Mouse (Mus musculus) lung, adult 2 months (tissue): ENCODE results near the gene Shank2. TPM values are rescaled to one million over a fixed set of nuclear protein-coding genes. Genes with fewer than 3 reads are reported as not detected.

Source experiments
- DNase-seq: peaks from one replicate; pipeline ENCODE4 v3.0.0; 2022
- H3K4me1 ChIP-seq: fragments of 200-500 bp; 2 replicates; pipeline ENCODE4 v1.6.1; 2011; ENCODE audit warnings: low read length; ENCODE audit not compliant: control insufficient read depth, insufficient read depth
- H3K4me3 ChIP-seq: fragments of 200-500 bp; replicated peaks from 2 replicates; pipeline ENCODE3; 2011; ENCODE audit warnings: low read depth, mild to moderate bottlenecking, control low read depth, low read length; ENCODE audit errors: extremely low read depth
- CTCF ChIP-seq: fragments of 200-500 bp; IDR thresholded peaks from 2 replicates; pipeline ENCODE4 v1.5.1; 2011; ENCODE audit warnings: mild to moderate bottlenecking, low read length, control low read depth; ENCODE audit not compliant: insufficient read depth
- POLR2A ChIP-seq: fragments of 200-500 bp; IDR thresholded peaks from 2 replicates; pipeline ENCODE4 v1.6.1; 2011; ENCODE audit warnings: low read depth, mild to moderate bottlenecking, control low read depth, low read length, borderline replicate concordance; ENCODE audit errors: extremely low read depth
- WGBS: fragments of 180-500 bp; shearing (Covaris S2); methylation state at CpG from one replicate; pipeline ENCODE4 v1.1.7; 2018; 5-methylcytosine and 5-hydroxymethylcytosine counted together
- polyA plus RNA-seq: library from polyadenylated mRNA; depleted of rRNA; stranded (reverse); fragments of >200 nt; gene quantifications from 2 replicates; pipeline ENCODE4 v1.2.3, GENCODE M21; 2012

The Shank2 gene
- polyA plus RNA-seq, 1 experiment: 3.5 TPM

GRCm38 (mm10) chr7:144244203-144244602 is 242.5 kb downstream of the Shank2 start:
- TF ChIP-seq POLR2A (no peak), CTCF (no peak)
- DNase-seq: no peak
- Histone ChIP-seq H3K4me1 (no peaks in the 10 kb centered on the region), H3K4me3 (no peak overlapping the region)
- WGBS: 73% methylated on average over 6 of the region's 6 CpGs

GRCm38 (mm10) chr7:144246271-144246670 is 244.5 kb downstream of the Shank2 start:
- H3K4me1 ChIP-seq: no peaks in the 10 kb centered on the region
- WGBS: 82% methylated on average over 3 of the region's 3 CpGs
- no peak overlapping the region for H3K4me3 ChIP-seq
- DNase-seq: no peak
- TF ChIP-seq POLR2A (no peak), CTCF (no peak)

GRCm38 (mm10) chr7:144248686-144249422 is 247.1 kb downstream of the Shank2 start:
- TF ChIP-seq POLR2A (no peak), CTCF (no peak)
- 37% methylated on average over 2 of the region's 2 CpGs for WGBS
- no peaks in the 10 kb centered on the region for H3K4me1 ChIP-seq
- H3K4me3 ChIP-seq: no peak overlapping the region
- DNase-seq: no peak

- WGBS: 73% methylated on average over 4 of the region's 4 CpGs
- no peak for DNase-seq
These were observed 249.1 kb downstream of the Shank2 start for GRCm38 (mm10) chr7:144250791-144251190.

GRCm38 (mm10) chr7:144251250-144251649 is 249.5 kb downstream of the Shank2 start:
- 42% methylated on average over 6 of the region's 6 CpGs for WGBS
- TF ChIP-seq CTCF (no peak), POLR2A (no peak)
- Histone ChIP-seq H3K4me3 (no peak overlapping the region), H3K4me1 (no peaks in the 10 kb centered on the region)
- DNase-seq: no peak

More at GRCm38 (mm10) chr7:144250791-144251190, 249.1 kb downstream of the Shank2 start:
- Histone ChIP-seq H3K4me3 (no peak overlapping the region), H3K4me1 (no peaks in the 10 kb centered on the region)
- TF ChIP-seq POLR2A (no peak), CTCF (no peak)

- H3K4me1 ChIP-seq: no peaks in the 10 kb centered on the region
- no peak for DNase-seq
- TF ChIP-seq POLR2A (no peak), CTCF (no peak)
- WGBS: 29% methylated on average over 8 of the region's 8 CpGs
- no peak overlapping the region for H3K4me3 ChIP-seq
These were observed 253.0 kb downstream of the Shank2 start for GRCm38 (mm10) chr7:144254674-144255246.

- Histone ChIP-seq H3K4me1 (no peaks in the 10 kb centered on the region), H3K4me3 (no peak overlapping the region)
- TF ChIP-seq POLR2A (no peak), CTCF (no peak)
- 66% methylated on average over 7 of the region's 7 CpGs for WGBS
- DNase-seq: no peak
These were observed 256.1 kb downstream of the Shank2 start for GRCm38 (mm10) chr7:144257821-144258220.

GRCm38 (mm10) chr7:144258332-144258731 is 256.6 kb downstream of the Shank2 start:
- WGBS: 44% methylated on average over 4 of the region's 4 CpGs
- Histone ChIP-seq H3K4me1 (no peaks in the 10 kb centered on the region), H3K4me3 (no peak overlapping the region)
- no peak for DNase-seq
- no peak for TF ChIP-seq POLR2A

GRCm38 (mm10) chr7:144262666-144263065 is 260.9 kb downstream of the Shank2 start:
- Histone ChIP-seq H3K4me3 (no peak overlapping the region), H3K4me1 (no peaks in the 10 kb centered on the region)
- TF ChIP-seq CTCF (no peak), POLR2A (no peak)
- WGBS: 61% methylated on average over 6 of the region's 6 CpGs
- no peak for DNase-seq

- no peak overlapping the region for H3K4me3 ChIP-seq
- H3K4me1 ChIP-seq: no peaks in the 10 kb centered on the region
- no peak for DNase-seq
- TF ChIP-seq CTCF: no peak
- no peak for TF ChIP-seq POLR2A
- WGBS: 43% methylated on average over 7 of the region's 7 CpGs
These were observed 265.0 kb downstream of the Shank2 start for GRCm38 (mm10) chr7:144266745-144267144.
